Mouse (Mus musculus): ENCODE measurements around the gene Borcs8. TPM values are rescaled to one million over a fixed set of nuclear protein-coding genes. Genes with fewer than 3 reads are reported as not detected.

The Borcs8 gene
- polyA plus RNA-seq, 1 experiment = 51.9 TPM

GRCm38 (mm10) chr8:70114892-70115291 lies 24.4 kb upstream of the Borcs8 start:
- Histone ChIP-seq H3K27ac (ENCODE audit: insufficient read depth, low read depth, low read length) (no peak overlapping the region), H3K4me1 (ENCODE audit: control insufficient read depth, insufficient read depth, low read length) (no peaks in the 10 kb centered on the region), H3K4me3 (ENCODE audit: insufficient read depth, low read length) (no peak overlapping the region)
- TF ChIP-seq POLR2A (IDR thresholded peaks at IDR 0.05; ENCODE audit: borderline replicate concordance, low read depth, low read length) = no peak
- no peak for TF ChIP-seq CTCF (IDR thresholded peaks at IDR 0.05; ENCODE audit: low read depth, low read length)

- Histone ChIP-seq H3K4me3 (ENCODE audit: insufficient read depth, low read length) (no peak overlapping the region), H3K27ac (ENCODE audit: insufficient read depth, low read depth, low read length) (no peak overlapping the region), H3K4me1 (ENCODE audit: control insufficient read depth, insufficient read depth, low read length) (no peaks in the 10 kb centered on the region)
- TF ChIP-seq CTCF (IDR thresholded peaks at IDR 0.05; ENCODE audit: low read depth, low read length) (no peak), POLR2A (IDR thresholded peaks at IDR 0.05; ENCODE audit: borderline replicate concordance, low read depth, low read length) (no peak)
These were observed 21.7 kb upstream of the Borcs8 start for GRCm38 (mm10) chr8:70117611-70118010.

GRCm38 (mm10) chr8:70118726-70119700 lies 20.3 kb upstream of the Borcs8 start:
- Histone ChIP-seq H3K4me1 (ENCODE audit: control insufficient read depth, insufficient read depth, low read length) (no peaks in the 10 kb centered on the region), H3K27ac (ENCODE audit: insufficient read depth, low read depth, low read length) (no peak overlapping the region), H3K4me3 (ENCODE audit: insufficient read depth, low read length) (no peak overlapping the region)
- TF ChIP-seq CTCF (IDR thresholded peaks at IDR 0.05; ENCODE audit: low read depth, low read length) (no peak), POLR2A (IDR thresholded peaks at IDR 0.05; ENCODE audit: borderline replicate concordance, low read depth, low read length) (no peak)

GRCm38 (mm10) chr8:70120667-70121066 lies 18.6 kb upstream of the Borcs8 start, which contains the start of gene Ncan:
Gene Ncan, minus strand, starts transcription at chr8:70120873.
- no peak within 1 kb of the TSS for H3K4me3 ChIP-seq (ENCODE audit: insufficient read depth, low read length)
- no peaks in the 10 kb centered on the region for H3K4me1 ChIP-seq (ENCODE audit: control insufficient read depth, insufficient read depth, low read length)
- H3K27ac ChIP-seq (ENCODE audit: insufficient read depth, low read depth, low read length) = no peak within 1 kb of the TSS
- TF ChIP-seq POLR2A (IDR thresholded peaks at IDR 0.05; ENCODE audit: borderline replicate concordance, low read depth, low read length) (no peak), CTCF (IDR thresholded peaks at IDR 0.05; ENCODE audit: low read depth, low read length) (no peak)

GRCm38 (mm10) chr8:70122863-70123262 lies 16.4 kb upstream of the Borcs8 start:
- H3K4me3 ChIP-seq (ENCODE audit: insufficient read depth, low read length) = no peak overlapping the region
- 0 out of 2 replicates have a peak, but pooled peaks cover 3% of the 10 kb centered on the region for H3K4me1 ChIP-seq (ENCODE audit: control insufficient read depth, insufficient read depth, low read length)
- TF ChIP-seq POLR2A (IDR thresholded peaks at IDR 0.05; ENCODE audit: borderline replicate concordance, low read depth, low read length) = no peak
- TF ChIP-seq CTCF (IDR thresholded peaks at IDR 0.05; ENCODE audit: low read depth, low read length) = no peak
- H3K27ac ChIP-seq (ENCODE audit: insufficient read depth, low read depth, low read length) = no peak overlapping the region

GRCm38 (mm10) chr8:70124992-70125391 lies 14.3 kb upstream of the Borcs8 start:
- Histone ChIP-seq H3K27ac (ENCODE audit: insufficient read depth, low read depth, low read length) (no peak overlapping the region), H3K4me1 (ENCODE audit: control insufficient read depth, insufficient read depth, low read length) (0 out of 2 replicates have a peak, but pooled peaks cover 7% of the 10 kb centered on the region), H3K4me3 (ENCODE audit: insufficient read depth, low read length) (no peak overlapping the region)
- TF ChIP-seq POLR2A (IDR thresholded peaks at IDR 0.05; ENCODE audit: borderline replicate concordance, low read depth, low read length) (no peak), CTCF (IDR thresholded peaks at IDR 0.05; ENCODE audit: low read depth, low read length) (no peak)

- Histone ChIP-seq H3K4me1 (ENCODE audit: control insufficient read depth, insufficient read depth, low read length) (peaks cover 19% of the 10 kb centered on the region), H3K4me3 (ENCODE audit: insufficient read depth, low read length) (no peak overlapping the region), H3K27ac (ENCODE audit: insufficient read depth, low read depth, low read length) (no peak overlapping the region)
- TF ChIP-seq CTCF (IDR thresholded peaks at IDR 0.05; ENCODE audit: low read depth, low read length) (no peak), POLR2A (IDR thresholded peaks at IDR 0.05; ENCODE audit: borderline replicate concordance, low read depth, low read length) (no peak)
These were observed 10.9 kb upstream of the Borcs8 start for GRCm38 (mm10) chr8:70128435-70128834.

- Histone ChIP-seq H3K4me1 (ENCODE audit: control insufficient read depth, insufficient read depth, low read length) (peaks cover 19% of the 10 kb centered on the region), H3K27ac (ENCODE audit: insufficient read depth, low read depth, low read length) (no peak overlapping the region), H3K4me3 (ENCODE audit: insufficient read depth, low read length) (no peak overlapping the region)
- TF ChIP-seq CTCF (IDR thresholded peaks at IDR 0.05; ENCODE audit: low read depth, low read length) (no peak), POLR2A (IDR thresholded peaks at IDR 0.05; ENCODE audit: borderline replicate concordance, low read depth, low read length) (no peak)
These were observed 9.9 kb upstream of the Borcs8 start for GRCm38 (mm10) chr8:70129309-70129952.

GRCm38 (mm10) chr8:70130066-70130465 lies 9.2 kb upstream of the Borcs8 start:
- no peak for TF ChIP-seq CTCF (IDR thresholded peaks at IDR 0.05; ENCODE audit: low read depth, low read length)
- TF ChIP-seq POLR2A (IDR thresholded peaks at IDR 0.05; ENCODE audit: borderline replicate concordance, low read depth, low read length) = no peak
- Histone ChIP-seq H3K4me1 (ENCODE audit: control insufficient read depth, insufficient read depth, low read length) (peaks cover 19% of the 10 kb centered on the region), H3K27ac (ENCODE audit: insufficient read depth, low read depth, low read length) (no peak overlapping the region), H3K4me3 (ENCODE audit: insufficient read depth, low read length) (no peak overlapping the region)

Data from bone marrow macrophage, adult 2 months (primary cell).